Comparison of ENCODE assay signal across 1 mouse cellular context in the genomic region with DNA sequence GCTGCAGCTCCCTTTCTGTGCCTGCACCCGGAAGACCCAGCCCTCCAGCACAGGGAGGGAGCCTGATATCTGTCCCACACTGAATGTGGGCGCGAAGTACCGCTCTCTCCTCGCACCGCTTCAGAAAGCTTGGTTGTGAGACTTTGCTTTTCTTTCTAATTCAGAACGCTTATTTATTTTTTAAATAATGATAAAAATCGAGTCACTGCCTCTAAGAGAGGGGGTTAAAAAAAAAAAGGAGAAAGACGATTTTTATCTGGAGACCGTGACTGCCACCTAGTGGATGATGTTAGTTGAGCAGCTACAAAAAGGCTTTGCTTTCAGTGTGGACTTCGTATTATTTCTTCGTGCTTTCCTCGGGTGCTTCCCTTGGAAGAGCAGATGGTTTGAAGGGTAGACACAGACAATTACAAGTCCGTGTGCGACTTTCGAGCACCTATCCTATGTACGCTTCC.
TF ChIP-seq lines count a peak whose summit lies in the region.

No protein-coding gene starts in this region.

TF ChIP-seq in CH12.LX, 34 proteins besides CTCF, POLR2A, EP300 and RAD21 (continued from another document):
- no peak for TF ChIP-seq ZKSCAN1 (IDR thresholded peaks at IDR 0.05; ENCODE audit: borderline replicate concordance, low read depth, low read length)
- 0 out of 2 replicates have a peak, but pooled peaks have one; percentile 15 for TF ChIP-seq E2F4 (IDR thresholded peaks at IDR 0.05; ENCODE audit: insufficient replicate concordance, low read depth, low read length)
- TF ChIP-seq MAFK (IDR thresholded peaks at IDR 0.05; ENCODE audit: insufficient replicate concordance, low read length): no peak
- TF ChIP-seq ZC3H11A (IDR thresholded peaks at IDR 0.05; ENCODE audit: low read depth, low read length): peak; percentile 92
TF ChIP-seq in CH12.LX: peak in this region for 7.
